Mouse (Mus musculus) CH12.LX (cell line): ENCODE results near the gene Alg10b. TPM values are rescaled to one million over a fixed set of nuclear protein-coding genes. Genes with fewer than 3 reads are reported as not detected.

ENCODE experiments used
- DNase-seq: peaks from one replicate; pipeline ENCODE4 v3.0.0-alpha.2; 2013; ENCODE audit errors: extremely low read depth
- H3K27ac ChIP-seq: 2 replicates; pipeline ENCODE4 v1.5.1; 2012; ENCODE audit warnings: low read depth, mild to moderate bottlenecking, control low read depth, moderate library complexity; ENCODE audit not compliant: insufficient read depth
- H3K27me3 ChIP-seq: replicated peaks from 2 replicates; pipeline ENCODE3; 2012; ENCODE audit warnings: inconsistent platforms
- H3K36me3 ChIP-seq, 2 experiments: replicated peaks in 1 of 2; 2 replicates each; pipeline versions ENCODE3 to v1.6.1; 2012; ENCODE audit warnings: inconsistent platforms in 1 of 2, low read length in 1 of 2, mild to moderate bottlenecking in 1 of 2, mixed read lengths in 1 of 2, moderate library complexity in 1 of 2; ENCODE audit not compliant: control insufficient read depth in 1 of 2, insufficient read depth in 1 of 2
- H3K4me1 ChIP-seq, 2 experiments: 2 replicates each; pipeline ENCODE4 v1.6.1; 2012; ENCODE audit warnings: inconsistent platforms in 1 of 2, moderate library complexity in 1 of 2; ENCODE audit not compliant: insufficient read depth in 2 of 2, control insufficient read depth in 1 of 2
- H3K4me2 ChIP-seq: 2 replicates; pipeline ENCODE4 v1.6.1; 2012; ENCODE audit warnings: low read depth, mild to moderate bottlenecking, control low read depth; ENCODE audit not compliant: poor library complexity, insufficient read depth, severe bottlenecking
- H3K4me3 ChIP-seq, 3 experiments: fragments of 150-350 bp in 1 of 3; sonication (generic) in 1 of 3; replicated peaks in 1 of 3; 2 replicates each; pipeline versions ENCODE3 to v1.5.1; 2011 to 2012; ENCODE audit warnings: low read depth in 2 of 3, low read length in 2 of 3, mild to moderate bottlenecking in 2 of 3, moderate library complexity in 2 of 3, control low read depth in 1 of 3, improper control_type of control experiment in 1 of 3, inconsistent platforms in 1 of 3, mixed read lengths in 1 of 3; ENCODE audit not compliant: poor library complexity in 1 of 3
- H3K79me2 ChIP-seq: replicated peaks from 2 replicates; pipeline ENCODE4 v1.6.1; 2012; ENCODE audit warnings: mild to moderate bottlenecking, moderate library complexity; ENCODE audit not compliant: control insufficient read depth, poor library complexity, insufficient read depth, severe bottlenecking; ENCODE audit errors: extremely low read depth
- H3K9ac ChIP-seq: 2 replicates; pipeline ENCODE4 v1.6.1; 2012; ENCODE audit warnings: low read depth, mild to moderate bottlenecking, control low read depth, moderate library complexity; ENCODE audit not compliant: insufficient read depth
- H3K9me3 ChIP-seq: replicated peaks from 2 replicates; pipeline ENCODE3; 2012; ENCODE audit warnings: low read length, inconsistent platforms, mixed read lengths
- CTCF ChIP-seq, 2 experiments: IDR thresholded peaks in 1 of 2; conservative IDR thresholded peaks in 1 of 2; 2 replicates each; pipeline ENCODE4 v1.5.1; 2011 to 2012; ENCODE audit warnings: low read depth in 2 of 2, low read length in 2 of 2, improper control_type of control experiment in 1 of 2, inconsistent platforms in 1 of 2, mild to moderate bottlenecking in 1 of 2, moderate library complexity in 1 of 2
- ETS1 ChIP-seq: conservative IDR thresholded peaks from 2 replicates; pipeline ENCODE4 v1.6.1; 2012; ENCODE audit warnings: low read depth, mild to moderate bottlenecking, inconsistent platforms, low read length, improper control_type of control experiment, moderate library complexity
- GABPA ChIP-seq: IDR thresholded peaks from 2 replicates; pipeline ENCODE4 v1.6.1; 2012; ENCODE audit warnings: low read depth, low read length, improper control_type of control experiment, inconsistent platforms; ENCODE audit not compliant: insufficient replicate concordance
- MEF2A ChIP-seq: IDR thresholded peaks from 2 replicates; pipeline ENCODE4 v1.6.1; 2014; ENCODE audit warnings: low read depth, mild to moderate bottlenecking, inconsistent platforms, low read length, improper control_type of control experiment, borderline replicate concordance
- NELFE ChIP-seq: IDR thresholded peaks from 2 replicates; pipeline ENCODE4 v1.6.1; 2011; ENCODE audit warnings: low read depth, low read length, improper control_type of control experiment
- PAX5 ChIP-seq: IDR thresholded peaks from 2 replicates; pipeline ENCODE4 v1.6.1; 2012; ENCODE audit warnings: low read length, inconsistent platforms, mixed read lengths
- POLR2A ChIP-seq: IDR thresholded peaks from 2 replicates; pipeline ENCODE4 v1.6.1; 2011; ENCODE audit warnings: low read depth, mild to moderate bottlenecking, improper control_type of control experiment, low read length
- RAD21 ChIP-seq: IDR thresholded peaks from 2 replicates; pipeline ENCODE4 v1.6.1; 2011; ENCODE audit warnings: low read depth, mild to moderate bottlenecking, low read length, improper control_type of control experiment, moderate library complexity
- SMC3 ChIP-seq: IDR thresholded peaks from 2 replicates; pipeline ENCODE4 v1.6.1; 2011; ENCODE audit warnings: low read depth, low read length, improper control_type of control experiment
- ZC3H11A ChIP-seq: IDR thresholded peaks from 2 replicates; pipeline ENCODE4 v1.6.1; 2012; ENCODE audit warnings: low read depth, mild to moderate bottlenecking, inconsistent platforms, low read length, improper control_type of control experiment
- ZMIZ1 ChIP-seq: IDR thresholded peaks from 2 replicates; pipeline ENCODE4 v1.6.1; 2012; ENCODE audit warnings: low read depth, mild to moderate bottlenecking, inconsistent platforms, low read length, improper control_type of control experiment
- dilution Hi-C: fragments of 300-500 bp; cut with MboI; formaldehyde crosslinking; loops from 2 replicates; pipeline ENCODE4 v1.14.3; 2020; ENCODE audit warnings: low sequenced_read_pairs; ENCODE audit not compliant: extremely low pct_unique_long_range_greater_than_20kb, extremely low pct_ligation_motif_present
- in situ Hi-C: fragments of 300-500 bp; cut with MboI; formaldehyde crosslinking; loops from 3 replicates; pipeline ENCODE4 v1.14.3; 2019; ENCODE audit warnings: low sequenced_read_pairs, low pct_ligation_motif_present, low pct_unique_long_range_greater_than_20kb, mixed read lengths
- polyA plus RNA-seq: library from polyadenylated mRNA; unstranded; fragments of >175 nt; gene quantifications from 2 replicates; pipeline ENCODE4 v1.2.1, GENCODE M21; 2012; ENCODE audit warnings: low read depth; ENCODE audit not compliant: insufficient read length
- total RNA-seq, 2 experiments: library from RNA; depleted of rRNA; stranded (reverse); fragments of 300-350 nt in 1 of 2; fragments of >200 nt in 1 of 2; gene quantifications; 2 replicates each; pipeline ENCODE4 v1.2.3; 2012 to 2014

Gene Alg10b
- total and polyA plus RNA-seq, 3 experiments = 12.2 to 28.4 (median 20.8) TPM

- dilution Hi-C loops = no loop called here
Observed at GRCm38 (mm10) chr15:90237657-90238056, 13.5 kb downstream of the Alg10b start.

DNA sequence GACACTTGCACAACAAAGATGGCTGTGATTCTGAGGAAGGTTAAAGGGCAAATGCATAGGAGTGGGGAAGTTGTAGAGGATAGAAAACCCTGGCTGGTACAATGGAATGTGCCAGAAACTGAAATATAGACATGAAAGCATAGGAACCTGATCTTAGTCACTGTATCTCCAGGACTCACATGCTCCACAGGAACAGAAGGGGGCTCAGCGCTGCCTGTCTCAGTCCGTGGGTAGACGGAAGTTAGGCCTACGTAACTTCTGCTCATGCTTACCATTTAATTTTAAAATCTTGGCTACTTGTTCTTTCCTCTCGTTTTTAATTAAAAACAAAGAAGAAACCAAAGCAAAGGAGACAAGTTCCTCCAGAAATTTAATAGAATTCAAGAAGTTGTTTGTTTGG, 20.0 kb downstream of the Alg10b start:
- in situ Hi-C loops (no loop called here), dilution Hi-C loops (no loop called here)
- Histone ChIP-seq H3K79me2 (no peaks in the 10 kb centered on the region), H3K4me2 (no peak overlapping the region), H3K9ac (no peak overlapping the region), H3K27ac (no peak overlapping the region), H3K9me3 (peaks cover 3% of the 10 kb centered on the region), H3K27me3 (no peaks in the 10 kb centered on the region), H3K4me1 (no peaks in the 10 kb centered on the region), H3K36me3 (no peaks in the 10 kb centered on the region), H3K4me3 (no peak overlapping the region)
- no peak for TF ChIP-seq ZMIZ1
- TF ChIP-seq ZC3H11A = no peak
- no peak for TF ChIP-seq PAX5
- no peak for TF ChIP-seq MEF2A
- DNase-seq = no peak

More at GRCm38 (mm10) chr15:90237657-90238056, 13.5 kb downstream of the Alg10b start:
- peak; percentile 13 for DNase-seq
- no peaks in the 10 kb centered on the region for H3K9me3 ChIP-seq
- H3K4me3 ChIP-seq = no peak overlapping the region
- no peaks in the 10 kb centered on the region for H3K79me2 ChIP-seq
- no peaks in the 10 kb centered on the region for H3K27me3 ChIP-seq
- TF ChIP-seq CTCF (conservative IDR thresholded peaks at IDR 0.05 in 1 of 2, IDR thresholded peaks at IDR 0.05 in 1 of 2; ENCODE audit: low read depth in 2 of 2, low read length in 2 of 2) (peak; percentile 34 to 61), SMC3 (peak; percentile 31), GABPA (no peak), ETS1 (no peak), RAD21 (peak; percentile 64)
- in situ Hi-C loops = no loop called here
- no peaks in the 10 kb centered on the region for H3K4me1 ChIP-seq
- H3K36me3 ChIP-seq = peaks cover 0 to 16% of the 10 kb centered on the region in 2 experiments
- H3K9ac ChIP-seq = no peak overlapping the region
- no peak overlapping the region for H3K4me2 ChIP-seq
- no peak overlapping the region for H3K27ac ChIP-seq

GRCm38 (mm10) chr15:90249694-90250093, 25.6 kb downstream of the Alg10b start:
- no peak for DNase-seq
- in situ Hi-C loops = no loop called here
- Histone ChIP-seq H3K27me3 (no peaks in the 10 kb centered on the region), H3K4me3 (no peak overlapping the region), H3K79me2 (no peaks in the 10 kb centered on the region), H3K4me1 (no peaks in the 10 kb centered on the region), H3K36me3 (no peaks in the 10 kb centered on the region), H3K4me2 (no peak overlapping the region), H3K9me3 (peaks cover 18% of the 10 kb centered on the region), H3K27ac (no peak overlapping the region), H3K9ac (no peak overlapping the region)
- dilution Hi-C loops = no loop called here
- TF ChIP-seq CTCF (conservative IDR thresholded peaks at IDR 0.05 in 1 of 2, IDR thresholded peaks at IDR 0.05 in 1 of 2; ENCODE audit: low read depth in 2 of 2, low read length in 2 of 2) (peak; percentile 69 to 73; a peak in 3 of 4 replicates), NELFE (no peak), RAD21 (peak; percentile 65), POLR2A (no peak), SMC3 (0 out of 2 replicates have a peak, but pooled peaks have one; percentile 15)
